Mouse (Mus musculus) intestine, embryonic 14.5 days (tissue): ENCODE measurements around the gene Gm13278. TPM values are rescaled to one million over a fixed set of nuclear protein-coding genes. Genes with fewer than 3 reads are reported as not detected.
A peak's percentile ranks its signal among the peaks of the same experiment; 100 is the strongest.
"Not testable (repeated sequence)": the region's sequence is repeated elsewhere in the genome, so short reads cannot be mapped to it uniquely, and the experiment has no call there.

Experiments used
- ATAC-seq: fragments of 200-750 bp; cut with Nextera tagmentation; replicated peaks from 2 replicates; pipeline ENCODE4 v1.8.0; 2017; ENCODE audit warnings: low read depth, moderate number of reproducible peaks, moderate TSS enrichment, moderate library complexity; ENCODE audit not compliant: low FRiP score, low TSS enrichment
- DNase-seq: peaks from one replicate; pipeline ENCODE4 v3.0.0-alpha.2; 2018; ENCODE audit warnings: low spot score
- H3K27ac ChIP-seq: fragments of 300-500 bp; sonication (generic); 2 replicates; pipeline ENCODE4 v1.5.1; 2014; ENCODE audit warnings: low read depth, mild to moderate bottlenecking, control low read depth
- H3K27me3 ChIP-seq: fragments of 300-500 bp; sonication (generic); replicated peaks from 2 replicates; pipeline ENCODE4 v1.6.1; 2014; ENCODE audit warnings: low read length, control low read depth; ENCODE audit not compliant: control insufficient read depth, insufficient read depth
- H3K36me3 ChIP-seq: fragments of 300-500 bp; sonication (generic); 2 replicates; pipeline ENCODE4 v1.6.1; 2014; ENCODE audit warnings: low read length, control low read depth; ENCODE audit not compliant: control insufficient read depth, insufficient read depth
- H3K4me1 ChIP-seq: fragments of 300-500 bp; sonication (generic); replicated peaks from 2 replicates; pipeline ENCODE4 v1.6.1; 2014; ENCODE audit warnings: low read length, control low read depth, mixed read lengths; ENCODE audit not compliant: control insufficient read depth, insufficient read depth
- H3K4me2 ChIP-seq: fragments of 300-500 bp; sonication (generic); 2 replicates; pipeline ENCODE4 v1.6.1; 2014; ENCODE audit warnings: low read length
- H3K4me3 ChIP-seq: fragments of 300-500 bp; sonication (generic); 2 replicates; pipeline ENCODE4 v1.5.1; 2014; ENCODE audit warnings: low read depth, low read length, control low read depth, mixed read lengths
- H3K9ac ChIP-seq: fragments of 300-500 bp; sonication (generic); 2 replicates; pipeline ENCODE4 v1.6.1; 2014; ENCODE audit warnings: mild to moderate bottlenecking, low read length
- H3K9me3 ChIP-seq: fragments of 300-500 bp; sonication (generic); 2 replicates; pipeline ENCODE4 v1.6.1; 2016; ENCODE audit warnings: low read length, control low read depth; ENCODE audit not compliant: control insufficient read depth
- WGBS: fragments of 180-500 bp; shearing (Covaris S2); extraction: QIAGEN DNeasy Blood & Tissue Kit; methylation state at CpG from one replicate; pipeline ENCODE4 v1.1.7; 2014; 5-methylcytosine and 5-hydroxymethylcytosine counted together
- polyA plus RNA-seq: library from polyadenylated mRNA; unstranded; fragments of >200 nt; fragmentation: Nextera tagmentation; extraction: Ambion mirVana; gene quantifications from 2 replicates; pipeline ENCODE4 v1.2.1, GENCODE M21; 2014

Gene Gm13278
- polyA plus RNA-seq, 1 experiment from 2014 or later = not detected

DNA sequence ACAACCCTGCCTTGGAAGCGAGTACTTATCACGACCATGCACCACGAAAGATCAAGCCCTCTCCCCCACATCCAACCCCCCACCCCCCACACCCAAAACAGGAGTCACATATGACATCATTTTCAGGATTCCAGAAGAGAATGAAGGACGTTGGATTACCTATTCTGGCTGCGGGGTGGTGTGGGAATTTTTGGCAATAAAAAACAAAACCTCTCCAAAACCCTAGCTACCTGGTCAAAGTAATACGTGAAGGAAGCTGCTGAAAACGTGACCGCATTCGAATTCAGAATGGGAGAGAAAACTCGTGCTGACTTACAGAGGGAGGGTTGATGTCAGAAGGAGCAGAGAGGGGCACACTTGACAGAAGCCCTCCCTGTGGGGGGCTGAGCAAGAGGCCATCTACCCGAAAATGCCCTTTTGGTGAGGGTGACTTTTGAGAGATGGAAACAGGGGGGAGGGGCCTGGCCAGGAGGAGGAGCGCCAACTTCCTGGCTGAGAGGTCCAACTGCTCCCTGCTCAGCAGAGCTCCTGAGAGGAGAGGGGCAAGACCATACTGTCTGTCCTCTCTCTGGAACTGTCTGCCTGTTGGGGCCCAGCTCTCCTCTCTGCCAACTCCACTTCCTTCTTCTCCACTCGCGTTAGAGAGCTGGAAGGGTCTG, 31.6 kb upstream of the Gm13278 start, which contains the start of gene Gm13283:
Gene Gm13283, plus strand, starts transcription at position 510 of the 659 bp plus-strand sequence.
- Histone ChIP-seq H3K27ac (peak within 1 kb of the TSS; percentile 47; the same call in 1 of the 2 replicates), H3K4me2 (peak within 1 kb of the TSS; percentile 36), H3K4me3 (peak within 1 kb of the TSS; percentile 23)
- not testable (repeated sequence) for H3K9ac ChIP-seq, H3K36me3 ChIP-seq, H3K9me3 ChIP-seq, H3K4me1 ChIP-seq, H3K27me3 ChIP-seq, ATAC-seq, DNase-seq
- WGBS = 26% methylated on average over 9 of the region's 14 CpGs

DNA sequence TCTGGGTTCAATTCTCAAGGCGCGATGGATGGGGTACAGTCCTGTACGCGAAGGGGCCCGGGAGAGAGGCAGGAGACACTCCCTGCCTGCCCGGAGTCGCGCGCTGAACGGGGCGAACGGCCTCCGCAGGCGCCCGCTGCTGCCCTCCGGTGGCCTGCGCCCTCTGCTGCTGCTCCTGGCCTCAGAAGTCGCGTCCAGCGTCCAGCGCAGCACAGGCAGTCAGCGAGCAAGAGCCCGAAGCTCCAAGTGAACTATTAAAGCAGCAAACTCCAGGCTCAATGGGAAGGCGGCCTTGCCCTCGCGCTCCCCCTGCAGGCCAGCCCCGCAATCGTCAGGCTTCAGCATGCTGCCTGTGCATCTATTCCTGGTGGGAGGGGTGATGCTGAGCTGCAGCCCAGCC, 30.9 kb upstream of the Gm13278 start:
- WGBS = 0% methylated on average over 24 of the region's 28 CpGs
- not testable (repeated sequence) for H3K4me1 ChIP-seq, H3K27me3 ChIP-seq, H3K36me3 ChIP-seq, H3K9me3 ChIP-seq, ATAC-seq, DNase-seq, H3K9ac ChIP-seq
- peak overlapping the region; percentile 36 for H3K4me2 ChIP-seq
- peak overlapping the region; percentile 47; the same call in 1 of the 2 replicates for H3K27ac ChIP-seq
- H3K4me3 ChIP-seq = peak overlapping the region; percentile 23

DNA sequence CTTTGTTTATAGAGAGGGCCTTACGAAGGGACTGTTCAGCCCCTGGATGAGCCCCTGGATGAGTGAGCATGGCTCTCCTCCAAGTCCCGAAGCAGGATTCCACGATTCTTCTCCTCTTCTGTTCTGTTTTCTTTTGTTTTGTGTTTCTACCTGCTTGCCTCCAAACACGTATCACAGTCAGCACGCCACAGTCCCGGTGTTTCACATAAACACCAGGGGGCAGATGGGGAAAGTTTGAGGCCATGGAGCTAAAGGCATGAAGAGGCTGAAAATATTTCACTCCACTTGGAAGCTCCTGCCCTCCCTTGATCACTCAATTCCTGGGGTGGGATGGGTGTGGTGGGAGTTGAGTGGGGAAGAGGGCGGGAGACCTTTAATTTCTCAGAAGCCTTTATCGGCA, 29.6 kb upstream of the Gm13278 start:
- not testable (repeated sequence) for H3K27me3 ChIP-seq, DNase-seq, H3K4me2 ChIP-seq, H3K9ac ChIP-seq, H3K36me3 ChIP-seq, H3K27ac ChIP-seq, H3K9me3 ChIP-seq, ATAC-seq, H3K4me3 ChIP-seq, H3K4me1 ChIP-seq
- WGBS = 47% methylated on average over 6 of the region's 8 CpGs

DNA sequence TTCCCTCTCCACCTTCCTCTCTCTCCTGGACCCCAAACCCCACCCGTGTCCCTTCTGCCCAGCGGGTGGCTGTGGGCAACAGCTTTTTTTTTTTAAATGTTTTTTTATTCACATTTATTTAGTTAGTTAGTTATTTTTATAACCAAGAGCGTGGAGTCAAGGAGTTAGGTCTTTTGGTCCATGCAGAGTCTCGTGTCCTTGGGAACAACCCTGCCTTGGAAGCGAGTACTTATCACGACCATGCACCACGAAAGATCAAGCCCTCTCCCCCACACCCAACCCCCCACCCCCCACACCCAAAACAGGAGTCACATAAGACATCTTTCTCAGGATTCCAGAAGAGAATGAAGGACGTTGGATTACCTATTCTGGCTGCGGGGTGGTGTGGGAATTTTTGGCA, 29.0 kb upstream of the Gm13278 start:
- not testable (repeated sequence) for H3K4me2 ChIP-seq, H3K9me3 ChIP-seq, DNase-seq, ATAC-seq, H3K27ac ChIP-seq, H3K4me3 ChIP-seq, H3K36me3 ChIP-seq, H3K27me3 ChIP-seq, H3K9ac ChIP-seq, H3K4me1 ChIP-seq
- WGBS = 56% methylated on average over 9 of the region's 9 CpGs

DNA sequence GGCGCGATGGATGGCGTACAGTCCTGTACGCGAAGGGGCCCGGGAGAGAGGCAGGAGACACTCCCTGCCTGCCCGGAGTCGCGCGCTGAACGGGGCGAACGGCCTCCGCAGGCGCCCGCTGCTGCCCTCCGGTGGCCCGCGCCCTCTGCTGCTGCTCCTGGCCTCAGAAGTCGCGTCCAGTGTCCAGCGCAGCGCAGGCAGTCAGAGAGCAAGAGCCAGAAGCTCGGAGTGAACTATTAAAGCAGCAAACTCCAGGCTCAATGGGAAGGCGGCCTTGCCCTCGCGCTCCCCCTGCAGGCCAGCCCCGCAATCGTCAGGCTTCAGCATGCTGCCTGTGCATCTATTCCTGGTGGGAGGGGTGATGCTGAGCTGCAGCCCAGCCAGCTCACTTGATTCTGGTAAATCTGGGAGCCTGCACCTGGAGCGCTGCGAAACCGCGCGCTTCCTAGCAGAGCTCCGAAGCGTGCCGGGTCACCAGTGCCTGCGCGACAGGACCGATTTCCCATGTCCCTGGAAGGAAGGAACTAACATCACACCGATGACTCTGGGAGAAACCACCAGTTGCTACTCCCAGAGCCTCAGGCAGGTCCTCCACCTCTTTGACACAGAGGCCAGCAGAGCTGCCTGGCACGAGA, 27.8 kb upstream of the Gm13278 start:
- not testable (repeated sequence) for H3K9me3 ChIP-seq, H3K27me3 ChIP-seq, ATAC-seq, H3K4me1 ChIP-seq, H3K27ac ChIP-seq, H3K36me3 ChIP-seq
- Histone ChIP-seq H3K4me2 (peak overlapping the region; percentile 42), H3K4me3 (peak overlapping the region; percentile 32), H3K9ac (0 out of 2 replicates have a peak overlapping the region, but pooled peaks have one; percentile 27)
- 3% methylated on average over 28 of the region's 42 CpGs for WGBS
- peak; percentile 69 for DNase-seq

DNA sequence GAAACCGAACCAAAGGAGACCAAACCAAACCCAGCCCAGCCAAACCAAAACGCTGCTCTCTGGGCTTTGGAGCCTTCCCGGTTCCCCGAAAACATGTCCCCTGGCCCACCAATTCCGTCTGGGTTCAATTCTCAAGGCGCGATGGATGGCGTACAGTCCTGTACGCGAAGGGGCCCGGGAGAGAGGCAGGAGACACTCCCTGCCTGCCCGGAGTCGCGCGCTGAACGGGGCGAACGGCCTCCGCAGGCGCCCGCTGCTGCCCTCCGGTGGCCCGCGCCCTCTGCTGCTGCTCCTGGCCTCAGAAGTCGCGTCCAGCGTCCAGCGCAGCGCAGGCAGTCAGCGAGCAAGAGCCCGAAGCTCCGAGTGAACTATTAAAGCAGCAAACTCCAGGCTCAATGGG, 17.8 kb upstream of the Gm13278 start, which contains the start of gene Gm13290:
Gene Gm13290, plus strand, starts transcription at position 301 of the 400 bp plus-strand sequence.
- not testable (repeated sequence) for H3K9ac ChIP-seq, H3K36me3 ChIP-seq, ATAC-seq, H3K4me2 ChIP-seq, H3K4me3 ChIP-seq, H3K9me3 ChIP-seq, H3K4me1 ChIP-seq, DNase-seq, H3K27me3 ChIP-seq, H3K27ac ChIP-seq
- no CpG with 5 or more reads among the region's 32 CpGs for WGBS

DNA sequence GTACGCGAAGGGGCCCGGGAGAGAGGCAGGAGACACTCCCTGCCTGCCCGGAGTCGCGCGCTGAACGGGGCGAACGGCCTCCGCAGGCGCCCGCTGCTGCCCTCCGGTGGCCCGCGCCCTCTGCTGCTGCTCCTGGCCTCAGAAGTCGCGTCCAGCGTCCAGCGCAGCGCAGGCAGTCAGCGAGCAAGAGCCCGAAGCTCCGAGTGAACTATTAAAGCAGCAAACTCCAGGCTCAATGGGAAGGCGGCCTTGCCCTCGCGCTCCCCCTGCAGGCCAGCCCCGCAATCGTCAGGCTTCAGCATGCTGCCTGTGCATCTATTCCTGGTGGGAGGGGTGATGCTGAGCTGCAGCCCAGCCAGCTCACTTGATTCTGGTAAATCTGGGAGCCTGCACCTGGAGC, 14.7 kb upstream of the Gm13278 start, which contains the start of gene Gm13289:
Gene Gm13289, plus strand, starts transcription at position 301 of the 400 bp plus-strand sequence.
- not testable (repeated sequence) for ATAC-seq, H3K4me3 ChIP-seq, H3K36me3 ChIP-seq, H3K9me3 ChIP-seq, H3K4me1 ChIP-seq, H3K27ac ChIP-seq, H3K9ac ChIP-seq, DNase-seq, H3K4me2 ChIP-seq, H3K27me3 ChIP-seq
- WGBS = no CpG with 5 or more reads among the region's 29 CpGs

DNA sequence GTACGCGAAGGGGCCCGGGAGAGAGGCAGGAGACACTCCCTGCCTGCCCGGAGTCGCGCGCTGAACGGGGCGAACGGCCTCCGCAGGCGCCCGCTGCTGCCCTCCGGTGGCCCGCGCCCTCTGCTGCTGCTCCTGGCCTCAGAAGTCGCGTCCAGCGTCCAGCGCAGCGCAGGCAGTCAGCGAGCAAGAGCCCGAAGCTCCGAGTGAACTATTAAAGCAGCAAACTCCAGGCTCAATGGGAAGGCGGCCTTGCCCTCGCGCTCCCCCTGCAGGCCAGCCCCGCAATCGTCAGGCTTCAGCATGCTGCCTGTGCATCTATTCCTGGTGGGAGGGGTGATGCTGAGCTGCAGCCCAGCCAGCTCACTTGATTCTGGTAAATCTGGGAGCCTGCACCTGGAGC, 11.8 kb upstream of the Gm13278 start, which contains the start of gene Gm13272:
Gene Gm13272, plus strand, starts transcription at position 301 of the 400 bp plus-strand sequence.
- not testable (repeated sequence) for H3K27ac ChIP-seq, H3K4me2 ChIP-seq, ATAC-seq, H3K9ac ChIP-seq, H3K9me3 ChIP-seq, H3K4me3 ChIP-seq, H3K27me3 ChIP-seq, DNase-seq, H3K36me3 ChIP-seq, H3K4me1 ChIP-seq
- no CpG with 5 or more reads among the region's 29 CpGs for WGBS
